ENCODE assay signal across 9 mouse cellular contexts in the genomic region with DNA sequence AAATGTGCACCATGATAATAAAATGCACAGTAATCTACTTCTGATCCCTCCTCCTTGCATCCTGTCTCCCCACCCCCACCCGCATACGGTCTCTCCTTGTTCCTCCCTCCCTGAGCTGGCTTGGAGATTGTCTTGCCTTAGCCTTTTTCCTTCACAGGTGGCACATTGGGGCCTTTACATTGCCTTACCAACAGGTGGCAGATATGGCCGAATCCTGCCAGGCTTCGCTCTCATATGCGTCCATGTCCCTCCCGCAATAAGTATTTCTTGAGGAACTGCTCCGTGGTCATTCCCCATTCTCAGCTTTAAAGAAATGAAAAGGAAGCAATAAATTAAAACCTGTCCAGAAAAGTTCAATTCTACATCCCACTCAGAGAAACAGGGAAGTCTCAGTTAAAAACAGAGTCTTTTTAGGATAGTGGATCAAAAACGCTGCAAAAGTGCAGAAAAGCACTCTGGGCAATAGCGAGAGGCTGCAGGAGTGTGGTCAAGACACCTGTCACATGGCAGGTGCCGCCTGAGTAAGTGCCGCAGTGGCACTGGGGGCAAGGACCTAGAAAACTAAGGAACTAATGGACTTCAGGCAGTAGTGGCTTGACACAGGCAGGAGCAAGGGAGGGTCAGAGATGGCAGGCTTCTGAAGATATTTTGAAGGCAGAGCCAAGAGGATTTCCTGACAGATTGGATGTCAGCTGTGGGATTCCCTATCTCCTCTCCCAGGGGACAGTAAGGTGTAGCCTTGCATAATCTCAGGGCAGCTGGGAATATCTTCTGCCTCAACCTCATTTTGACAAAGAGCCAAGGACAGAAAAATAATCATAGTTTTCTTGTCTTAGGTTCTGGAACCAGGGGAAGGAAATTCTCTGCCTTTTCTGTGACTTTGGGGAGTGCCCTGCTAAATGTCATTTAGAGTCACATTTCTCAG. TPM values are rescaled to one million over a fixed set of nuclear protein-coding genes. Genes with fewer than 3 reads are reported as not detected.
DNase-seq lines count a peak whose midpoint lies in the region; ATAC-seq and TF ChIP-seq lines count a peak whose summit lies in the region.
"Had no signal": no experiment of that assay in that cellular context is flagged by ENCODE, and none has a peak within 500 bp of the region (broad histone marks: within the 10 kb centered on the region; RNA-seq: fewer than 3 reads in every experiment).

No protein-coding gene starts in this region.

- H3K9me3 ChIP-seq in hindbrain, embryonic 10.5 days: no peaks in the 10 kb centered on the region

- H3K27ac ChIP-seq in heart, adult 2 months: peak overlapping the region; percentile 39
- H3K27ac ChIP-seq in hindbrain, embryonic 10.5 days: no peak overlapping the region

- TF ChIP-seq EP300 in heart, adult 2 months (IDR thresholded peaks at IDR 0.05; ENCODE audit: insufficient read depth, low read depth, low read length): 0 out of 2 replicates have a peak, but pooled peaks have one; percentile 45

- ATAC-seq in neutrophil, adult 5-6 weeks (ENCODE audit: extremely low read depth, insufficient number of reproducible peaks, low FRiP score, poor library complexity, severe bottlenecking): peak; percentile 52; the same call in 1 of the 2 replicates

- peak overlapping the region; percentile 28 for H3K9ac ChIP-seq in heart, adult 2 months (ENCODE audit: low read depth, low read length)

- 34% methylated on average over 11 of the region's 11 CpGs for WGBS in heart, adult 2 months
- 83% methylated on average over 11 of the region's 11 CpGs for WGBS in hindbrain, embryonic 10.5 days

- TF ChIP-seq POLR2A in heart, adult 2 months (IDR thresholded peaks at IDR 0.05; ENCODE audit: insufficient read depth, low read depth, low read length): no peak

- no peaks in the 10 kb centered on the region for H3K79me2 ChIP-seq in heart, adult 2 months (replicated peaks; ENCODE audit: control insufficient read depth, insufficient read depth, low read length)

- TF ChIP-seq CTCF in heart, adult 2 months (IDR thresholded peaks at IDR 0.05): peak; percentile 56

- peaks cover 24% of the 10 kb centered on the region for H3K4me1 ChIP-seq in heart, adult 2 months (ENCODE audit: control insufficient read depth, insufficient read depth, low read length)
- H3K4me1 ChIP-seq in hindbrain, embryonic 10.5 days (replicated peaks): peaks cover 31% of the 10 kb centered on the region

- intact Hi-C loops in heart, postnatal 25 days (cut with DNase I): loop anchor here (2.0 to 5.0 kb wide), 4 partner anchors 92 to 363 kb away; no protein-coding TSS in a partner anchor
- intact Hi-C loops in heart, adult 2 months (cut with DNase I): loop anchor here (2.0 to 5.0 kb wide), 5 partner anchors 94 to 363 kb away; a partner anchor contains a TSS

- peak overlapping the region; percentile 7; the same call in 1 of the 2 replicates for H3K4me3 ChIP-seq in heart, adult 2 months
- H3K4me3 ChIP-seq in hindbrain, embryonic 10.5 days: no peak overlapping the region

- peaks cover 9% of the 10 kb centered on the region for H3K36me3 ChIP-seq in heart, adult 2 months (ENCODE audit: control insufficient read depth, insufficient read depth, low read length)
- 0 out of 2 replicates have a peak, but pooled peaks cover 2% of the 10 kb centered on the region for H3K36me3 ChIP-seq in hindbrain, embryonic 10.5 days

- DNase-seq in heart, adult 18-20 months: peak; percentile 68 to 76
- no peak for DNase-seq in heart, postnatal 25 days (ENCODE audit: low spot score)
- DNase-seq in R1 (ENCODE audit: low read depth, low spot score): peak; percentile 49
- DNase-seq in heart, adult 2 months: peak; percentile 41 to 44
- peak; percentile 46 to 55 for DNase-seq in kidney, postnatal 36 days
- no peak for DNase-seq in hindbrain, embryonic 10.5 days (ENCODE audit: low spot score)
- no peak for DNase-seq in testis, postnatal 14 days (ENCODE audit: low spot score)

- H3K27me3 ChIP-seq in heart, adult 2 months (ENCODE audit: control insufficient read depth, insufficient read depth, low read length): no peaks in the 10 kb centered on the region
- H3K27me3 ChIP-seq in hindbrain, embryonic 10.5 days (ENCODE audit: insufficient read depth, poor library complexity, severe bottlenecking): no peaks in the 10 kb centered on the region

RNA-seq across cellular contexts. Expression of a gene that starts 43.0 kb away (rescaled TPM):
- total RNA-seq in heart, adult 18-20 months (2021): not detected
- not detected for total RNA-seq in heart, postnatal 25 days (2021)
- not detected for total RNA-seq in heart, adult 2 months (2021)
- not detected in 2 replicates for polyA plus RNA-seq in heart, adult 2 months (2012; rRNA removed)
- 0.93 and 2.2 TPM in 2 replicates for total RNA-seq in neutrophil, adult 5-6 weeks (2017)
- polyA plus RNA-seq in hindbrain, embryonic 10.5 days (2016; fragmentation: Nextera tagmentation; extraction: Ambion mirVana): 0.24 TPM in 1 of 2 replicates, not detected in the other
- total RNA-seq: layer of hippocampus, postnatal 36 days had no signal

Comparison
In these comparisons a context has a peak if more than half of its experiments do, and no peak if none do; other contexts are left out.
1. DNase-seq: peak in heart, adult 18-20 months (2 of 2), R1 (single experiment), heart, adult 2 months (2 of 2) and kidney, postnatal 36 days (2 of 2); none in heart, postnatal 25 days (single experiment), hindbrain, embryonic 10.5 days (single experiment) and testis, postnatal 14 days (single experiment).